Mouse (Mus musculus): ENCODE measurements around the gene Pla2g4c. TPM values are rescaled to one million over a fixed set of nuclear protein-coding genes. Genes with fewer than 3 reads are reported as not detected.

Pla2g4c gene
- total RNA-seq, 1 experiment = 2.9 TPM

DNA sequence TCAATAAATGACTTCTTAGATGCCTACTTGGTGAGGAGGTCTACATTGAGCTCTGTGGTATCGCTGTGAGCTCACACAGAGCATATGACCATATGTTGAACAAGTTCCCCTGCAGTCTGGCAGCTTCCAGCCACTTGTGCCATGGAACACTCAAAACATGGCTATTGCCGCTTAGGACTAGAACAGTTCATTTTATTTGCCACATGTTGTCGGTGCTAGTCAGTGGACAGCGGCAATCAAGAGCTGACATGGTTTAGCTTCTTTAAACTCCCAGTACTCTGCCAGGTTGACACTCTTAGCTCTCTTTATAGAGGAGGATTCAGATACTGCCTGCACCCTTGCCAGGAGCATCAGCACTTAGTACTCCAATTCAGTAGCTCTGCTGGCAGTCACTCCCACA is 13.1 kb upstream of the Pla2g4c start:
- H3K27ac ChIP-seq (ENCODE audit: insufficient read depth, low read depth, low read length, poor library complexity, severe bottlenecking) = no peak overlapping the region
- no peak overlapping the region for H3K9ac ChIP-seq (ENCODE audit: insufficient read depth, low read depth, low read length, poor library complexity, severe bottlenecking)
- TF ChIP-seq HCFC1 (IDR thresholded peaks at IDR 0.05; ENCODE audit: borderline replicate concordance, insufficient read depth, low read length) (no peak), ZNF384 (IDR thresholded peaks at IDR 0.05; ENCODE audit: low read depth, low read length) (no peak), ZC3H11A (IDR thresholded peaks at IDR 0.05; ENCODE audit: borderline replicate concordance, low read depth, low read length) (no peak), MAFK (IDR thresholded peaks at IDR 0.05; ENCODE audit: insufficient read depth, low read depth, low read length) (no peak), CHD2 (IDR thresholded peaks at IDR 0.05; ENCODE audit: low read depth, low read length) (no peak)
- no peak for DNase-seq (ENCODE audit: low read depth, low spot score)
- H3K4me1 ChIP-seq (ENCODE audit: control insufficient read depth in 2 of 2, insufficient read depth in 2 of 2, low read length in 2 of 2, poor library complexity in 1 of 2) = no peaks in the 10 kb centered on the region
- H3K36me3 ChIP-seq (ENCODE audit: control insufficient read depth, insufficient read depth, low read length, poor library complexity, severe bottlenecking) = peaks cover 64% of the 10 kb centered on the region
- in situ Hi-C loops (cut with MboI; ENCODE audit: low sequenced_read_pairs in 2 of 2, unreplicated experiment in 2 of 2) = no loop called here
- H3K9me3 ChIP-seq (ENCODE audit: control insufficient read depth, insufficient read depth, low read depth, low read length) = peaks cover 4% of the 10 kb centered on the region; the same call in 1 of the 2 replicates
- H3K4me3 ChIP-seq (ENCODE audit: insufficient read depth in 1 of 2, low read depth in 1 of 2, low read length in 2 of 2, poor library complexity in 1 of 2, severe bottlenecking in 1 of 2) = no peak overlapping the region

DNA sequence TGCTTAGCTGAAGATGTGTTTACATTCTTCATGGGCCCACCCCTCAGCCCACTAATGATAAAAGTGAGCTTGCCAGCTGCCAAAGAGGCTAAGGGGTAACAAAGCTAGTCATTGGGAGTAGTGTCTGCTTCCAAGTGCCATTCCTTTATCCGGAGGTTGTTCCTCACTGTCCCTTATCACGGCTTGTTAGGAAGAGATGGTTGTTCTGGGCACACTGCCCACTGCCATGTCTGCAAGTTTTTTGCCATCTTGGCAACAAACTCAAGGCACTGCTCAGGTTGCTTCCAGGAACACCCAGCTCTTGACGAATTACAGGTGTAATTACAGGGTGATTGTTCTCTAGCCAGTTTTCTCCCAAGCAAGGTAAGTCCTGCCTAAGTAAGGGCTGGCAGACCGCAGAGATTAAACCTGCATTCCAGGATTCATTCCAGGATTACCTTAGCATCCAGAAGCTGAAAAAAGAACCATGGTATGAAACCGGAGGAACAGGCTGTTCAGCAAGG is 10.3 kb upstream of the Pla2g4c start:
- Histone ChIP-seq H3K9ac (ENCODE audit: insufficient read depth, low read depth, low read length, poor library complexity, severe bottlenecking) (no peak overlapping the region), H3K4me1 (ENCODE audit: control insufficient read depth in 2 of 2, insufficient read depth in 2 of 2, low read length in 2 of 2, poor library complexity in 1 of 2) (no peaks in the 10 kb centered on the region), H3K4me3 (ENCODE audit: insufficient read depth in 1 of 2, low read depth in 1 of 2, low read length in 2 of 2, poor library complexity in 1 of 2, severe bottlenecking in 1 of 2) (no peak overlapping the region), H3K36me3 (ENCODE audit: control insufficient read depth, insufficient read depth, low read length, poor library complexity, severe bottlenecking) (peaks cover 43% of the 10 kb centered on the region), H3K9me3 (ENCODE audit: control insufficient read depth, insufficient read depth, low read depth, low read length) (no peaks in the 10 kb centered on the region), H3K27ac (ENCODE audit: insufficient read depth, low read depth, low read length, poor library complexity, severe bottlenecking) (no peak overlapping the region)
- DNase-seq (ENCODE audit: low read depth, low spot score) = no peak
- no peak for TF ChIP-seq ZC3H11A (IDR thresholded peaks at IDR 0.05; ENCODE audit: borderline replicate concordance, low read depth, low read length)
- no peak for TF ChIP-seq ZNF384 (IDR thresholded peaks at IDR 0.05; ENCODE audit: low read depth, low read length)
- no peak for TF ChIP-seq CHD2 (IDR thresholded peaks at IDR 0.05; ENCODE audit: low read depth, low read length)
- TF ChIP-seq HCFC1 (IDR thresholded peaks at IDR 0.05; ENCODE audit: borderline replicate concordance, insufficient read depth, low read length) = no peak
- TF ChIP-seq MAFK (IDR thresholded peaks at IDR 0.05; ENCODE audit: insufficient read depth, low read depth, low read length) = no peak
- in situ Hi-C loops (cut with MboI; ENCODE audit: low sequenced_read_pairs in 2 of 2, unreplicated experiment in 2 of 2) = no loop called here

DNA sequence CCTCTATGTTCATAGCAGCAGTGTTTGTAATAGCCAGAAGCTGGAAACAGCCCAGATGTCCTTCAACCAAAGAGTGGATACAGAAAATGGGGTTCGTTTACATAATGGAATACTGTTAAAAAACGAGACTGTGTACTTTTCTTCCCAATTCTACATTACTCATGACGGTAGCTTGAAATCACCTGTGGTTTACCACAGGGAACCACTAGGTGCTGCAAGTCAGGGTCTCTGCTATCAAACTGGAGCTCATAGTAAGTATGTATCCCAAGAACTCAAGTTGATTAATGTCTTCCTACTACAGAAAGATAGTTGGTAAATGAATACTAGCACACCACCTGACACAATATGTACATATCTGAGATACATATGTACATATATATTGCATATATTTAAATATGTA is 3.0 kb upstream of the Pla2g4c start:
- Histone ChIP-seq H3K27ac (ENCODE audit: insufficient read depth, low read depth, low read length, poor library complexity, severe bottlenecking) (no peak overlapping the region), H3K9me3 (ENCODE audit: control insufficient read depth, insufficient read depth, low read depth, low read length) (no peaks in the 10 kb centered on the region), H3K36me3 (ENCODE audit: control insufficient read depth, insufficient read depth, low read length, poor library complexity, severe bottlenecking) (no peaks in the 10 kb centered on the region), H3K4me3 (ENCODE audit: insufficient read depth in 1 of 2, low read depth in 1 of 2, low read length in 2 of 2, poor library complexity in 1 of 2, severe bottlenecking in 1 of 2) (no peak overlapping the region), H3K9ac (ENCODE audit: insufficient read depth, low read depth, low read length, poor library complexity, severe bottlenecking) (no peak overlapping the region), H3K4me1 (ENCODE audit: control insufficient read depth in 2 of 2, insufficient read depth in 2 of 2, low read length in 2 of 2, poor library complexity in 1 of 2) (no peaks in the 10 kb centered on the region)
- DNase-seq (ENCODE audit: low read depth, low spot score) = no peak
- no peak for TF ChIP-seq HCFC1 (IDR thresholded peaks at IDR 0.05; ENCODE audit: borderline replicate concordance, insufficient read depth, low read length)
- TF ChIP-seq ZNF384 (IDR thresholded peaks at IDR 0.05; ENCODE audit: low read depth, low read length) = no peak
- no peak for TF ChIP-seq ZC3H11A (IDR thresholded peaks at IDR 0.05; ENCODE audit: borderline replicate concordance, low read depth, low read length)
- TF ChIP-seq CHD2 (IDR thresholded peaks at IDR 0.05; ENCODE audit: low read depth, low read length) = no peak
- TF ChIP-seq MAFK (IDR thresholded peaks at IDR 0.05; ENCODE audit: insufficient read depth, low read depth, low read length) = no peak
- in situ Hi-C loops (cut with MboI; ENCODE audit: low sequenced_read_pairs in 2 of 2, unreplicated experiment in 2 of 2) = no loop called here

DNA sequence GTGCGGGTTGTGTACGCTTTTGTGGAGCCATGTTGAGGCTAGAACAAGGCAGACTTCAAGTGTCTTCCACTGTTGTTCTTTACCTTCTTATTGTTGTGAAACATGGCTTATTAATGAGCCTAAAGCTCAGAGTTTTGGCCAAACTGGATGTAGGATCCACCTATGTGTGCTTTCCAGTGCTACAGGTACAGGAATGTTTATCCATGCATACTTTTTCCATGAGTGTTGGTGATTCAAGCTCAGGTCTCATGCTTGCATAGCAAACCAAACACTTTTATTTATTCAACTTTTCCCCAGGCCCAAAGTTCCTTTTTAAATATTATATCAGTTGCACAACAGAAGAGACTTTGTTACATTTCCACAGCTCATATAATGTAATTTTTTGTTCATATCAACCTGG is 6.1 kb downstream of the Pla2g4c start:
- Histone ChIP-seq H3K4me3 (ENCODE audit: insufficient read depth in 1 of 2, low read depth in 1 of 2, low read length in 2 of 2, poor library complexity in 1 of 2, severe bottlenecking in 1 of 2) (no peak overlapping the region), H3K36me3 (ENCODE audit: control insufficient read depth, insufficient read depth, low read length, poor library complexity, severe bottlenecking) (peaks cover 3% of the 10 kb centered on the region; the same call in 1 of the 2 replicates), H3K9ac (ENCODE audit: insufficient read depth, low read depth, low read length, poor library complexity, severe bottlenecking) (no peak overlapping the region), H3K9me3 (ENCODE audit: control insufficient read depth, insufficient read depth, low read depth, low read length) (no peaks in the 10 kb centered on the region), H3K4me1 (ENCODE audit: control insufficient read depth in 2 of 2, insufficient read depth in 2 of 2, low read length in 2 of 2, poor library complexity in 1 of 2) (no peaks in the 10 kb centered on the region), H3K27ac (ENCODE audit: insufficient read depth, low read depth, low read length, poor library complexity, severe bottlenecking) (no peak overlapping the region)
- no peak for DNase-seq (ENCODE audit: low read depth, low spot score)
- TF ChIP-seq ZNF384 (IDR thresholded peaks at IDR 0.05; ENCODE audit: low read depth, low read length) (no peak), CHD2 (IDR thresholded peaks at IDR 0.05; ENCODE audit: low read depth, low read length) (no peak), ZC3H11A (IDR thresholded peaks at IDR 0.05; ENCODE audit: borderline replicate concordance, low read depth, low read length) (no peak), MAFK (IDR thresholded peaks at IDR 0.05; ENCODE audit: insufficient read depth, low read depth, low read length) (no peak), HCFC1 (IDR thresholded peaks at IDR 0.05; ENCODE audit: borderline replicate concordance, insufficient read depth, low read length) (no peak)
- in situ Hi-C loops (cut with MboI; ENCODE audit: low sequenced_read_pairs in 2 of 2, unreplicated experiment in 2 of 2) = no loop called here

DNA sequence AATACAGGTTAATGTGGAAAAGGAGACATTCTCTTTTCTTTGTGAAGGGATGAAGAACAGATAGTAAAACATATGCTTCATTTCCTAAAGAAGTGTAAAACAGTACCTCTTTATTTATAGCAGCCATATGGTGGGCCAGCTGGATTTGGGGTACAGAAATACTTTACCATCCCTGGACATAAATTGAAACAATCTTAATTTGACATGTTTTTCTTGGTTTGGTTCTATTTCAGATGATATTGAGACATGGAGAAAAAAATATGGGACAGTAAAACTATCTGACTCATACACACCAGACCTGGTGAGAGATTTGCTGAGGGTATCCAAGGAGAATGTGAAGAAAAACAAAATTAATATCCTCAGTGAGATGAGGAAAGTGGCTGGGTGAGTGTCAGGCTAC is 31.5 kb downstream of the Pla2g4c start:
- no peak for DNase-seq (ENCODE audit: low read depth, low spot score)
- H3K9me3 ChIP-seq (ENCODE audit: control insufficient read depth, insufficient read depth, low read depth, low read length) = no peaks in the 10 kb centered on the region
- H3K4me1 ChIP-seq (ENCODE audit: control insufficient read depth in 2 of 2, insufficient read depth in 2 of 2, low read length in 2 of 2, poor library complexity in 1 of 2) = no peaks in the 10 kb centered on the region
- no peak overlapping the region for H3K9ac ChIP-seq (ENCODE audit: insufficient read depth, low read depth, low read length, poor library complexity, severe bottlenecking)
- TF ChIP-seq HCFC1 (IDR thresholded peaks at IDR 0.05; ENCODE audit: borderline replicate concordance, insufficient read depth, low read length) (no peak), ZC3H11A (IDR thresholded peaks at IDR 0.05; ENCODE audit: borderline replicate concordance, low read depth, low read length) (no peak), ZNF384 (IDR thresholded peaks at IDR 0.05; ENCODE audit: low read depth, low read length) (no peak), CHD2 (IDR thresholded peaks at IDR 0.05; ENCODE audit: low read depth, low read length) (no peak), MAFK (IDR thresholded peaks at IDR 0.05; ENCODE audit: insufficient read depth, low read depth, low read length) (no peak)
- no peaks in the 10 kb centered on the region; the same call in 1 of the 2 replicates for H3K36me3 ChIP-seq (ENCODE audit: control insufficient read depth, insufficient read depth, low read length, poor library complexity, severe bottlenecking)
- no peak overlapping the region for H3K4me3 ChIP-seq (ENCODE audit: insufficient read depth in 1 of 2, low read depth in 1 of 2, low read length in 2 of 2, poor library complexity in 1 of 2, severe bottlenecking in 1 of 2)
- no peak overlapping the region for H3K27ac ChIP-seq (ENCODE audit: insufficient read depth, low read depth, low read length, poor library complexity, severe bottlenecking)
- in situ Hi-C loops (cut with MboI; ENCODE audit: low sequenced_read_pairs in 2 of 2, unreplicated experiment in 2 of 2) = no loop called here
